Mouse (Mus musculus): ENCODE measurements around the gene Tmem132d.

DNA sequence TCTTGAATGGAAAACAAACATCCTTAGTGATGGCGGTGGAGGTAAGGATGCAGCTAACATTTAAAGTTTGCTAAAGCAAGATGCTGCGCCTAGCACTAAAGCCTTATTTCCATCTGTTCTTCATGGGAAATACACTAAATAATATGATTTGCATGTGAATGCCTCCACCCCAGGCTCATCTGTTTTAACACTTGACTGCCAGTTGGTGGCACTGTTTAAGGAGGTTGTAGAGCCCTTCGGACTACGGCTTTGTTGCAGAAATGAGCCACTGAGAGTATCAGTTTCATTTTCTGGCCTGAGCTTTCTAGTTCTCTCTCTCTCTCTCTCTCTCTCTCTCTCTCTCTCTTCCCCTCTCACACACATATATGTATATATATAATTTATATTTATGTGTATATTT, 632.0 kb downstream of the Tmem132d start:
- no peak for TF ChIP-seq CTCF (IDR thresholded peaks at IDR 0.05; ENCODE audit: borderline replicate concordance, insufficient read depth, low read depth, low read length)
- no peak for TF ChIP-seq POLR2A (IDR thresholded peaks at IDR 0.05; ENCODE audit: borderline replicate concordance, insufficient read depth, low read length)
